Mouse (Mus musculus) thymus, adult 2 months (tissue): ENCODE data around the gene Kirrel3.

Experiments
- CTCF ChIP-seq: fragments of 200-500 bp; IDR thresholded peaks from 2 replicates; pipeline ENCODE4 v1.5.1; 2012; ENCODE audit warnings: mild to moderate bottlenecking, control low read depth, low read length, moderate library complexity, borderline replicate concordance; ENCODE audit not compliant: control insufficient read depth, poor library complexity, insufficient read depth; ENCODE audit errors: extremely low read depth
- POLR2A ChIP-seq: fragments of 200-500 bp; IDR thresholded peaks from 2 replicates; pipeline ENCODE4 v1.6.1; 2012; ENCODE audit warnings: mild to moderate bottlenecking, low read length, control low read depth, moderate library complexity; ENCODE audit not compliant: control insufficient read depth, poor library complexity, insufficient read depth; ENCODE audit errors: extremely low read depth

- no peak for TF ChIP-seq CTCF
- no peak for TF ChIP-seq POLR2A
Measured at GRCm38 (mm10) chr9:34756055-34756454, 270.4 kb downstream of the Kirrel3 start.
